Mouse (Mus musculus): ENCODE measurements at regions not wholly inside any gene's neighbourhood (a gene's known extent, or its start where the extent isn't known, plus 50 kb on each side); places are given as distances from the start of the nearest gene placed in this dataset.

DNA sequence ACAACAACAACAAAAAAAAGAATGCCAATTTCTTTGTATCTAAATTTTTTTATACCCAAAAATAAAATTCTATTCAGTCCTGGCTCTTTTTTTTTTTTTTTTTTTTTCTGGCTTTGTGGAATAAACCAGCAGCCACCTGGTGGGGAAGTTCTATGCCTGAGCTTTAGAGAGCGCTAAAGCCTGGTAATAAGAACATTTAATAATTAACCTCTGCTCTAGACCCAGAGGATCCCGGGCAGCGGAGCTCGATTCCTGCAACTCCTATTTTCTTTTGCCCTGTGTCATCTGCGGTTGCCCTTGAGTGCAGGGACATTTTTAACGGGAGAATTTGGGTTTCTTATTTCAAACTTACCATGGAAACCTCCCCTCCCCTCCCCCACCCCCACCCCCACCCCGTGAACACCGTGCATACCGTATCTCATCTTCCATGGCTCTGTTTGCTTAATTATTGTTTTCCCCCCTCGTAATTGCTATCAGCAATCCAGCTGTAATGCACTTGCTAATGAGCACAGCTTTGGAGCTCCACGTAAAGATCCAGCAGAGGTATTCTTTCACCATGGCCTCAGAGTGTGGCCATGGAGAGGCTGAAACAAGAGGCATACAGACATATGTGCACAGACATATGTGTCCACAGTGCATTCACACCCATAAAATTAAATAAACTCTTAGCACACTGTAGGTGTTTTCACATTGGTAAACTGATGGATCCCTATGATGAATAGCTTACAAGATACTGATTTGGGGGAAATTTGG, 62.8 kb upstream of the Gpr12 start:
- Histone ChIP-seq H3K4me3 (ENCODE audit: insufficient read depth, poor library complexity, severe bottlenecking) (no peak overlapping the region), H3K27me3 (ENCODE audit: control insufficient read depth, insufficient read depth, insufficient read length) (no peaks in the 10 kb centered on the region), H3K36me3 (ENCODE audit: control insufficient read depth, insufficient read depth) (no peaks in the 10 kb centered on the region), H3K79me2 (ENCODE audit: control insufficient read depth, insufficient read depth) (no peaks in the 10 kb centered on the region), H3K79me3 (ENCODE audit: low read depth) (no peaks in the 10 kb centered on the region), H3ac (ENCODE audit: control insufficient read depth, insufficient read length, low read depth) (no peak overlapping the region)
- TF ChIP-seq MYOG (IDR thresholded peaks at IDR 0.05; ENCODE audit: control insufficient read depth, extremely low read depth, insufficient read length) (no peak), CTCF (IDR thresholded peaks at IDR 0.05; ENCODE audit: control insufficient read depth, insufficient read depth, insufficient read length) (no peak), CEBPB (IDR thresholded peaks at IDR 0.05; ENCODE audit: low read depth) (no peak), FOSL1 (IDR thresholded peaks at IDR 0.05; ENCODE audit: insufficient read depth, low read length, poor library complexity, severe bottlenecking) (no peak), USF1 (IDR thresholded peaks at IDR 0.05; ENCODE audit: low read depth) (no peak), MYOD1 (IDR thresholded peaks at IDR 0.05; ENCODE audit: control insufficient read depth, insufficient read length, low read depth) (no peak), MAX (IDR thresholded peaks at IDR 0.05) (no peak)

GRCm38 (mm10) chr5:146644499-146644898, 59.5 kb upstream of the Gpr12 start:
- Histone ChIP-seq H3K36me3 (ENCODE audit: control insufficient read depth, insufficient read depth) (no peaks in the 10 kb centered on the region), H3K79me2 (ENCODE audit: control insufficient read depth, insufficient read depth) (no peaks in the 10 kb centered on the region), H3K27me3 (ENCODE audit: control insufficient read depth, insufficient read depth, insufficient read length) (peaks cover 4% of the 10 kb centered on the region), H3K4me3 (ENCODE audit: insufficient read depth, poor library complexity, severe bottlenecking) (no peak overlapping the region), H3ac (ENCODE audit: control insufficient read depth, insufficient read length, low read depth) (no peak overlapping the region), H3K79me3 (ENCODE audit: low read depth) (no peaks in the 10 kb centered on the region)
- no peak for TF ChIP-seq CEBPB (IDR thresholded peaks at IDR 0.05; ENCODE audit: low read depth)
- no peak for TF ChIP-seq MYOD1 (IDR thresholded peaks at IDR 0.05; ENCODE audit: control insufficient read depth, insufficient read length, low read depth)
- TF ChIP-seq USF1 (IDR thresholded peaks at IDR 0.05; ENCODE audit: low read depth): no peak
- TF ChIP-seq MAX (IDR thresholded peaks at IDR 0.05): no peak
- no peak for TF ChIP-seq MYOG (IDR thresholded peaks at IDR 0.05; ENCODE audit: control insufficient read depth, extremely low read depth, insufficient read length)
- no peak for TF ChIP-seq FOSL1 (IDR thresholded peaks at IDR 0.05; ENCODE audit: insufficient read depth, low read length, poor library complexity, severe bottlenecking)
- TF ChIP-seq CTCF (IDR thresholded peaks at IDR 0.05; ENCODE audit: control insufficient read depth, insufficient read depth, insufficient read length): no peak

GRCm38 (mm10) chr5:146641931-146642330, 56.9 kb upstream of the Gpr12 start:
- TF ChIP-seq CTCF (IDR thresholded peaks at IDR 0.05; ENCODE audit: control insufficient read depth, insufficient read depth, insufficient read length): no peak
- no peak for TF ChIP-seq CEBPB (IDR thresholded peaks at IDR 0.05; ENCODE audit: low read depth)
- no peak for TF ChIP-seq FOSL1 (IDR thresholded peaks at IDR 0.05; ENCODE audit: insufficient read depth, low read length, poor library complexity, severe bottlenecking)
- TF ChIP-seq MYOD1 (IDR thresholded peaks at IDR 0.05; ENCODE audit: control insufficient read depth, insufficient read length, low read depth): no peak
- no peak for TF ChIP-seq MYOG (IDR thresholded peaks at IDR 0.05; ENCODE audit: control insufficient read depth, extremely low read depth, insufficient read length)
- TF ChIP-seq MAX (IDR thresholded peaks at IDR 0.05): no peak
- TF ChIP-seq USF1 (IDR thresholded peaks at IDR 0.05; ENCODE audit: low read depth): no peak

DNA sequence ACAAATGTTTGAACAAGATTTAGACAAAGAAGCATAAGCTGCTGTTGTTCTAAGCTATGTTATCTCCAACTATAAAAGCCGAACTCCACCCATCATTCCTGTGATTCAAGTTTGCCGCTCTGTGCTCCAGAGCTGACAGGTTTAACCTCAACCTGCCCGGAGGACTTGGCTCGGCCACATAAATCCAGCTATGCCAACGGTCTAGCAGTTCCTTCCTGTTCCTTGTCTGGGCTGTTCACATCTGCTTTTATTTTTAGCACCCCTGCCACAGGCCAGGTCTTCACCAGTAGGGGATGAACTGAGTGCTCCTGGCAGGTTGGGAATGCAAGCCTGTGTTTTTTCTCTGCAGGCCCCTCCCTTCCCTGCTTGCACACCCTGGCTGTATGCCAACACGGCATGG, 51.8 kb upstream of the Gpr12 start:
- TF ChIP-seq FOSL1 (IDR thresholded peaks at IDR 0.05; ENCODE audit: insufficient read depth, low read length, poor library complexity, severe bottlenecking) (no peak), CEBPB (IDR thresholded peaks at IDR 0.05; ENCODE audit: low read depth) (no peak), MAX (IDR thresholded peaks at IDR 0.05) (no peak), MYOG (IDR thresholded peaks at IDR 0.05; ENCODE audit: control insufficient read depth, extremely low read depth, insufficient read length) (no peak), USF1 (IDR thresholded peaks at IDR 0.05; ENCODE audit: low read depth) (no peak), MYOD1 (IDR thresholded peaks at IDR 0.05; ENCODE audit: control insufficient read depth, insufficient read length, low read depth) (no peak), CTCF (IDR thresholded peaks at IDR 0.05; ENCODE audit: control insufficient read depth, insufficient read depth, insufficient read length) (no peak)
- H3K4me3 ChIP-seq (ENCODE audit: insufficient read depth, poor library complexity, severe bottlenecking): no peak overlapping the region
- no peak overlapping the region for H3ac ChIP-seq (ENCODE audit: control insufficient read depth, insufficient read length, low read depth)
- H3K36me3 ChIP-seq (ENCODE audit: control insufficient read depth, insufficient read depth): no peaks in the 10 kb centered on the region
- H3K27me3 ChIP-seq (ENCODE audit: control insufficient read depth, insufficient read depth, insufficient read length): peaks cover 4% of the 10 kb centered on the region
- no peaks in the 10 kb centered on the region for H3K79me2 ChIP-seq (ENCODE audit: control insufficient read depth, insufficient read depth)
- H3K79me3 ChIP-seq (ENCODE audit: low read depth): no peaks in the 10 kb centered on the region

More at GRCm38 (mm10) chr5:146641931-146642330, 56.9 kb upstream of the Gpr12 start:
- Histone ChIP-seq H3K79me2 (ENCODE audit: control insufficient read depth, insufficient read depth) (no peaks in the 10 kb centered on the region), H3K4me3 (ENCODE audit: insufficient read depth, poor library complexity, severe bottlenecking) (no peak overlapping the region), H3K36me3 (ENCODE audit: control insufficient read depth, insufficient read depth) (no peaks in the 10 kb centered on the region), H3ac (ENCODE audit: control insufficient read depth, insufficient read length, low read depth) (no peak overlapping the region), H3K79me3 (ENCODE audit: low read depth) (no peaks in the 10 kb centered on the region), H3K27me3 (ENCODE audit: control insufficient read depth, insufficient read depth, insufficient read length) (peaks cover 4% of the 10 kb centered on the region)
